Mouse (Mus musculus): Measurements from ENCODE around the gene Vps51. TPM values are rescaled to one million over a fixed set of nuclear protein-coding genes. Genes with fewer than 3 reads are reported as not detected.
A peak's percentile ranks its signal among the peaks of the same experiment; 100 is the strongest.

Gene Vps51
- polyA plus RNA-seq, 1 experiment: 49.1 TPM

DNA sequence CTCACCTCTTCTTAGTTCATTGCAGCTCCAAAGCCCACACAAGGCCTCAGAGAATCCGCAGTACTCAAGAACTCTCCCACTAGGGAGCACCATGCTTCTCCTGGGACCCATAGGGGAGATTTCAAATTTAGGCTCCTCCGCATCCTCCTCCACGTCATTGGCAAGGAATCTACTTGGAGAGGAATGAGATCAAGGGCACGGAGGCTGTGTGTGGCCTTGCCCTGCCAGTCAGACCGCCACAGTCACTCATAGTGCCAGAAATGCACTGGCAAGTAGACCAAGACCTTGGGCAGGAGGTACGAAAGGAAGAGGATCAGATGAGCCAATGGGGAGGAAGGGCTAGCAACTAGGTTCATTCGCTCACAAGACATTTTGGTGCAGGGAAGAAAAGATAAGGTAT is 53.1 kb downstream of the Vps51 start:
- Histone ChIP-seq H3K4me3 (no peak overlapping the region), H3K79me2 (ENCODE audit: control insufficient read depth, insufficient read depth) (no peaks in the 10 kb centered on the region), H3ac (ENCODE audit: control insufficient read depth, insufficient read length) (no peak overlapping the region), H3K36me3 (ENCODE audit: control insufficient read depth, insufficient read depth) (no peaks in the 10 kb centered on the region), H3K4me2 (ENCODE audit: low read depth) (no peak overlapping the region), H3K27me3 (ENCODE audit: control insufficient read depth, insufficient read depth, insufficient read length) (peaks cover 18% of the 10 kb centered on the region)
- TF ChIP-seq MAX (IDR thresholded peaks at IDR 0.05; ENCODE audit: low read depth) (no peak), E2F4 (IDR thresholded peaks at IDR 0.05; ENCODE audit: insufficient read depth) (no peak), SRF (IDR thresholded peaks at IDR 0.05; ENCODE audit: control insufficient read depth, insufficient read length, low read depth) (no peak), POLR2AphosphoS2 (IDR thresholded peaks at IDR 0.05; ENCODE audit: insufficient read length, low read depth) (no peak), MYOD1 (IDR thresholded peaks at IDR 0.05; ENCODE audit: control insufficient read depth in 1 of 3, insufficient read length in 2 of 3, low read depth in 2 of 3) (no peak), MYOG (IDR thresholded peaks at IDR 0.05; ENCODE audit: control insufficient read depth in 1 of 3, insufficient read depth in 1 of 3, insufficient read length in 2 of 3, low read depth in 2 of 3) (no peak), REST (IDR thresholded peaks at IDR 0.05; ENCODE audit: insufficient read depth, insufficient read length) (no peak), TCF12 (IDR thresholded peaks at IDR 0.05; ENCODE audit: insufficient read depth, poor library complexity, severe bottlenecking) (no peak), CEBPB (IDR thresholded peaks at IDR 0.05; ENCODE audit: insufficient read depth, poor library complexity, severe bottlenecking) (no peak), POLR2A (IDR thresholded peaks at IDR 0.05; ENCODE audit: insufficient read length, low read depth) (no peak), USF1 (IDR thresholded peaks at IDR 0.05; ENCODE audit: low read depth) (no peak), TCF3 (IDR thresholded peaks at IDR 0.05; ENCODE audit: insufficient read length, low read depth) (no peak)

- Histone ChIP-seq H3K79me2 (ENCODE audit: control insufficient read depth, insufficient read depth) (no peaks in the 10 kb centered on the region), H3K36me3 (ENCODE audit: control insufficient read depth, insufficient read depth) (no peaks in the 10 kb centered on the region), H3K27me3 (ENCODE audit: control insufficient read depth, insufficient read depth, insufficient read length) (peaks cover 18% of the 10 kb centered on the region), H3ac (ENCODE audit: control insufficient read depth, insufficient read length) (no peak overlapping the region), H3K4me3 (no peak overlapping the region), H3K4me2 (ENCODE audit: low read depth) (no peak overlapping the region)
- TF ChIP-seq USF1 (IDR thresholded peaks at IDR 0.05; ENCODE audit: low read depth): no peak
- TF ChIP-seq MYOG (IDR thresholded peaks at IDR 0.05; ENCODE audit: control insufficient read depth in 1 of 3, insufficient read depth in 1 of 3, insufficient read length in 2 of 3, low read depth in 2 of 3): no peak
- no peak for TF ChIP-seq REST (IDR thresholded peaks at IDR 0.05; ENCODE audit: insufficient read depth, insufficient read length)
- no peak for TF ChIP-seq MYOD1 (IDR thresholded peaks at IDR 0.05; ENCODE audit: control insufficient read depth in 1 of 3, insufficient read length in 2 of 3, low read depth in 2 of 3)
- no peak for TF ChIP-seq POLR2A (IDR thresholded peaks at IDR 0.05; ENCODE audit: insufficient read length, low read depth)
- TF ChIP-seq TCF3 (IDR thresholded peaks at IDR 0.05; ENCODE audit: insufficient read length, low read depth): no peak
- TF ChIP-seq MAX (IDR thresholded peaks at IDR 0.05; ENCODE audit: low read depth): no peak
- TF ChIP-seq TCF12 (IDR thresholded peaks at IDR 0.05; ENCODE audit: insufficient read depth, poor library complexity, severe bottlenecking): no peak
- TF ChIP-seq CEBPB (IDR thresholded peaks at IDR 0.05; ENCODE audit: insufficient read depth, poor library complexity, severe bottlenecking): no peak
- no peak for TF ChIP-seq E2F4 (IDR thresholded peaks at IDR 0.05; ENCODE audit: insufficient read depth)
- no peak for TF ChIP-seq SRF (IDR thresholded peaks at IDR 0.05; ENCODE audit: control insufficient read depth, insufficient read length, low read depth)
- TF ChIP-seq POLR2AphosphoS2 (IDR thresholded peaks at IDR 0.05; ENCODE audit: insufficient read length, low read depth): no peak
Observed at GRCm38 (mm10) chr19:6023059-6023458, 54.0 kb downstream of the Vps51 start.

DNA sequence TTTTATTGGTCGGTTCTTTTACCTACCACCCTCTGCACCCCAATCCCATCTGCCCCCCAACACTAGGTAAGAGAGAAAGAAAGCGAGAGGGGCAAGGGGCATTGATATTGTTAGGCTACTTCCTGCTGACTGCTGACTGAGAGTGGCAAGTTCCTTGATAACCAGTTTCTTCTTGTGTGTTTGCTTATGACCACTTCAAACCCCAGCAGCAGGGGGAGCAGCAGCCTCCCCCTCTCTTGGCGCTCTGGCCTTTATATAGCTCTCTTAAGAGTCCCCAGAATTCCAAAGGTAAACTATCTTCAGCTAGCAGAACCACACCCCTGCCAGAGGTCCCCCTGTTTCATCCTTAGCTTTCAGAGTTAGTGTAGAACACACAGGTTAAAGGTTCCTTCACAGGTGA is 56.8 kb downstream of the Vps51 start:
- Histone ChIP-seq H3K4me3 (no peak overlapping the region), H3ac (ENCODE audit: control insufficient read depth, insufficient read length) (no peak overlapping the region), H3K4me2 (ENCODE audit: low read depth) (no peak overlapping the region), H3K79me2 (ENCODE audit: control insufficient read depth, insufficient read depth) (no peaks in the 10 kb centered on the region), H3K36me3 (ENCODE audit: control insufficient read depth, insufficient read depth) (no peaks in the 10 kb centered on the region), H3K27me3 (ENCODE audit: control insufficient read depth, insufficient read depth, insufficient read length) (peaks cover 12% of the 10 kb centered on the region)
- no peak for TF ChIP-seq TCF12 (IDR thresholded peaks at IDR 0.05; ENCODE audit: insufficient read depth, poor library complexity, severe bottlenecking)
- TF ChIP-seq POLR2A (IDR thresholded peaks at IDR 0.05; ENCODE audit: insufficient read length, low read depth): no peak
- TF ChIP-seq CEBPB (IDR thresholded peaks at IDR 0.05; ENCODE audit: insufficient read depth, poor library complexity, severe bottlenecking): no peak
- no peak for TF ChIP-seq MAX (IDR thresholded peaks at IDR 0.05; ENCODE audit: low read depth)
- TF ChIP-seq E2F4 (IDR thresholded peaks at IDR 0.05; ENCODE audit: insufficient read depth): no peak
- no peak for TF ChIP-seq MYOD1 (IDR thresholded peaks at IDR 0.05; ENCODE audit: control insufficient read depth in 1 of 3, insufficient read length in 2 of 3, low read depth in 2 of 3)
- no peak for TF ChIP-seq POLR2AphosphoS2 (IDR thresholded peaks at IDR 0.05; ENCODE audit: insufficient read length, low read depth)
- no peak for TF ChIP-seq MYOG (IDR thresholded peaks at IDR 0.05; ENCODE audit: control insufficient read depth in 1 of 3, insufficient read depth in 1 of 3, insufficient read length in 2 of 3, low read depth in 2 of 3)
- TF ChIP-seq REST (IDR thresholded peaks at IDR 0.05; ENCODE audit: insufficient read depth, insufficient read length): no peak
- no peak for TF ChIP-seq SRF (IDR thresholded peaks at IDR 0.05; ENCODE audit: control insufficient read depth, insufficient read length, low read depth)
- no peak for TF ChIP-seq USF1 (IDR thresholded peaks at IDR 0.05; ENCODE audit: low read depth)
- TF ChIP-seq TCF3 (IDR thresholded peaks at IDR 0.05; ENCODE audit: insufficient read length, low read depth): no peak

GRCm38 (mm10) chr19:6018142-6019089 is 58.6 kb downstream of the Vps51 start:
- Histone ChIP-seq H3K79me2 (ENCODE audit: control insufficient read depth, insufficient read depth) (peaks cover 12% of the 10 kb centered on the region), H3K4me2 (ENCODE audit: low read depth) (no peak overlapping the region), H3K36me3 (ENCODE audit: control insufficient read depth, insufficient read depth) (no peaks in the 10 kb centered on the region), H3K4me3 (no peak overlapping the region), H3ac (ENCODE audit: control insufficient read depth, insufficient read length) (no peak overlapping the region), H3K27me3 (ENCODE audit: control insufficient read depth, insufficient read depth, insufficient read length) (peaks cover 8% of the 10 kb centered on the region)
- TF ChIP-seq TCF12 (IDR thresholded peaks at IDR 0.05; ENCODE audit: insufficient read depth, poor library complexity, severe bottlenecking): no peak
- TF ChIP-seq USF1 (IDR thresholded peaks at IDR 0.05; ENCODE audit: low read depth): peak; percentile 81
- TF ChIP-seq SRF (IDR thresholded peaks at IDR 0.05; ENCODE audit: control insufficient read depth, insufficient read length, low read depth): no peak

Other genes with a start within 250 kb of the Vps51 start
- 22.3 TPM for gene Frmd8, start 202.0 kb downstream of the Vps51 start, polyA plus RNA-seq (2012; fragmentation: generic; extraction: Trizol)
- 5.2 TPM for gene Slc25a45, start 199.4 kb downstream of the Vps51 start, polyA plus RNA-seq (2012; fragmentation: generic; extraction: Trizol)
- gene Tigd3, start 183.1 kb downstream of the Vps51 start, polyA plus RNA-seq (2012; fragmentation: generic; extraction: Trizol): 0.31 TPM
- 78.5 TPM for gene Dpf2, start 164.2 kb downstream of the Vps51 start, polyA plus RNA-seq (2012; fragmentation: generic; extraction: Trizol)
- gene Cdc42ep2, start 152.4 kb downstream of the Vps51 start, polyA plus RNA-seq (2012; fragmentation: generic; extraction: Trizol): 16.2 TPM
- gene Pola2, start 113.0 kb downstream of the Vps51 start, polyA plus RNA-seq (2012; fragmentation: generic; extraction: Trizol): 11.9 TPM
- gene Slc22a20, start 91.1 kb downstream of the Vps51 start, polyA plus RNA-seq (2012; fragmentation: generic; extraction: Trizol): not detected
- gene Capn1, start 61.3 kb downstream of the Vps51 start, polyA plus RNA-seq (2012; fragmentation: generic; extraction: Trizol): 110 TPM
- gene Syvn1, start 30.7 kb downstream of the Vps51 start, polyA plus RNA-seq (2012; fragmentation: generic; extraction: Trizol): 24.3 TPM
- gene Mrpl49, start 19.4 kb downstream of the Vps51 start, polyA plus RNA-seq (2012; fragmentation: generic; extraction: Trizol): 43.0 TPM
- gene Fau, start 19.4 kb downstream of the Vps51 start, polyA plus RNA-seq (2012; fragmentation: generic; extraction: Trizol): 2,772 TPM
- 44.3 TPM for gene Znhit2, start 16.0 kb downstream of the Vps51 start, polyA plus RNA-seq (2012; fragmentation: generic; extraction: Trizol)
- gene Tm7sf2, start 8.9 kb downstream of the Vps51 start, polyA plus RNA-seq (2012; fragmentation: generic; extraction: Trizol): 37.1 TPM
- gene Tmem262, start 2.8 kb upstream of the Vps51 start, polyA plus RNA-seq (2012; fragmentation: generic; extraction: Trizol): 0.13 TPM
- 0.26 TPM for gene Gm28374, start 5.0 kb upstream of the Vps51 start, polyA plus RNA-seq (2012; fragmentation: generic; extraction: Trizol)
- gene Zfpl1, start 7.7 kb upstream of the Vps51 start, polyA plus RNA-seq (2012; fragmentation: generic; extraction: Trizol): 68.5 TPM
- 7.7 TPM for gene Cdca5, start 7.8 kb upstream of the Vps51 start, polyA plus RNA-seq (2012; fragmentation: generic; extraction: Trizol)
- gene AC131692.1, start 17.2 kb upstream of the Vps51 start, polyA plus RNA-seq (2012; fragmentation: generic; extraction: Trizol): 0.07 TPM
- 0.11 TPM for gene Naaladl1, start 28.6 kb upstream of the Vps51 start, polyA plus RNA-seq (2012; fragmentation: generic; extraction: Trizol)
- gene Sac3d1, start 41.4 kb upstream of the Vps51 start, polyA plus RNA-seq (2012; fragmentation: generic; extraction: Trizol): 27.5 TPM
- gene Snx15, start 51.1 kb upstream of the Vps51 start, polyA plus RNA-seq (2012; fragmentation: generic; extraction: Trizol): 18.5 TPM
- gene Batf2, start 63.8 kb upstream of the Vps51 start, polyA plus RNA-seq (2012; fragmentation: generic; extraction: Trizol): 0.05 TPM
- gene Arl2, start 64.3 kb upstream of the Vps51 start, polyA plus RNA-seq (2012; fragmentation: generic; extraction: Trizol): 110 TPM
- not detected for gene Majin, start 107.2 kb upstream of the Vps51 start, polyA plus RNA-seq (2012; fragmentation: generic; extraction: Trizol)
- gene Gpha2, start 149.1 kb upstream of the Vps51 start, polyA plus RNA-seq (2012; fragmentation: generic; extraction: Trizol): 0.40 TPM
- 51.4 TPM for gene Ppp2r5b, start 158.6 kb upstream of the Vps51 start, polyA plus RNA-seq (2012; fragmentation: generic; extraction: Trizol)
- gene Atg2a, start 164.4 kb upstream of the Vps51 start, polyA plus RNA-seq (2012; fragmentation: generic; extraction: Trizol): 15.2 TPM
- gene Ehd1, start 199.5 kb upstream of the Vps51 start, polyA plus RNA-seq (2012; fragmentation: generic; extraction: Trizol): 433 TPM
- gene Cdc42bpg, start 229.2 kb upstream of the Vps51 start, polyA plus RNA-seq (2012; fragmentation: generic; extraction: Trizol): 10.0 TPM